Mouse (Mus musculus): ENCODE data around the gene Gm14214.

Gm14214 gene

GRCm38 (mm10) chr2:154774032-154774431 lies 4.2 kb upstream of the Gm14214 start:
- DNase-seq (ENCODE audit: low spot score): no peak

DNA sequence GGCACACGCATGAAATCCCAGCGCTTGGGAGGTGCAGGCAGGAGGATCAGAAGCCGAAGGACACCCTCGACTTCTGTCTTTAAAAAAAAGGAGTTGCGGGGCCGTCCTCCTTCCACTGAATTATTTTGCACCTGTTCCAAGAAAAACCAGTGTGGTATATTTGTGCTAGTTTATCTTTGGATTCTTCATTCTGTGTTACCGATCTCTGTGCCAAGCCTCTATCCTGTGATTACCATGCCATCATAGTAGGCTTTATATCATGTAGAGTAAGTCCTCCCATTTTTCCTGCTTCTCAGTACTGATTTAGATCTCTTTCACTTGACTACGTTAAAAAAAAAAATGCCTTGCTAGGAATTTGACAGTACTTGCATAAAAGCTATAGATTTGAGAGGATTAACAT lies 1.8 kb upstream of the Gm14214 start:
- DNase-seq (ENCODE audit: low spot score): no peak

GRCm38 (mm10) chr2:154767051-154767450 lies 2.8 kb downstream of the Gm14214 start:
- DNase-seq (ENCODE audit: low spot score): no peak

DNA sequence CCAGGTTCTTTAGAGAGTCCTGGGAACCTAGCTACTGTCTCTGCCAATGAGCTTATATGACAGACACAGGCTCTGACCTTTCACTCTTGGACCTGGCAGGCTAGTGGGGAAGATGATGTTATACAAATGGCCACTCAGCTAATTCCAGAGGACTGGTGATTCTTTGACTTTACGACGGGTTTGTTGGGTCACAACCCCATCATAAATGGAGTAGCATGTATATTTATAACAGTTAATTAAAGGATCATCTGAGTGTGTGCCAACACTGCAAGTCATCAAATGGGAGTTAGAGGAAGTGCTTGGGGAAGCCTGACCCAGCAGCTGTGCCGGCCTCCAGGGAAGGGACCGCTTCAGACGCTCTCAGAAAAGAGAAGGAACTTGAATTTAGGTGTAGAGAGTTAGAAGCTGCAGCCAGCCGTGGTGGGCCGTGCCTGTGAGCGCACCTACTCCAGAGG lies 4.2 kb downstream of the Gm14214 start:
- no peak for DNase-seq (ENCODE audit: low spot score)

GRCm38 (mm10) chr2:154764828-154765497 lies 4.9 kb downstream of the Gm14214 start:
- no peak for DNase-seq (ENCODE audit: low spot score)

GRCm38 (mm10) chr2:154763226-154763625 lies 6.6 kb downstream of the Gm14214 start:
- no peak for DNase-seq (ENCODE audit: low spot score)

GRCm38 (mm10) chr2:154758454-154758853 lies 11.4 kb downstream of the Gm14214 start:
- DNase-seq (ENCODE audit: low spot score): no peak

- no peak for DNase-seq (ENCODE audit: low spot score)
Observed at GRCm38 (mm10) chr2:154757691-154758090, 12.1 kb downstream of the Gm14214 start.

- no peak for DNase-seq (ENCODE audit: low spot score)
Observed at GRCm38 (mm10) chr2:154755791-154756190, 14.0 kb downstream of the Gm14214 start.

- no peak for DNase-seq (ENCODE audit: low spot score)
Observed at GRCm38 (mm10) chr2:154754068-154754560, 15.7 kb downstream of the Gm14214 start.

GRCm38 (mm10) chr2:154751924-154752323 lies 17.9 kb downstream of the Gm14214 start:
- no peak for DNase-seq (ENCODE audit: low spot score)

DNA sequence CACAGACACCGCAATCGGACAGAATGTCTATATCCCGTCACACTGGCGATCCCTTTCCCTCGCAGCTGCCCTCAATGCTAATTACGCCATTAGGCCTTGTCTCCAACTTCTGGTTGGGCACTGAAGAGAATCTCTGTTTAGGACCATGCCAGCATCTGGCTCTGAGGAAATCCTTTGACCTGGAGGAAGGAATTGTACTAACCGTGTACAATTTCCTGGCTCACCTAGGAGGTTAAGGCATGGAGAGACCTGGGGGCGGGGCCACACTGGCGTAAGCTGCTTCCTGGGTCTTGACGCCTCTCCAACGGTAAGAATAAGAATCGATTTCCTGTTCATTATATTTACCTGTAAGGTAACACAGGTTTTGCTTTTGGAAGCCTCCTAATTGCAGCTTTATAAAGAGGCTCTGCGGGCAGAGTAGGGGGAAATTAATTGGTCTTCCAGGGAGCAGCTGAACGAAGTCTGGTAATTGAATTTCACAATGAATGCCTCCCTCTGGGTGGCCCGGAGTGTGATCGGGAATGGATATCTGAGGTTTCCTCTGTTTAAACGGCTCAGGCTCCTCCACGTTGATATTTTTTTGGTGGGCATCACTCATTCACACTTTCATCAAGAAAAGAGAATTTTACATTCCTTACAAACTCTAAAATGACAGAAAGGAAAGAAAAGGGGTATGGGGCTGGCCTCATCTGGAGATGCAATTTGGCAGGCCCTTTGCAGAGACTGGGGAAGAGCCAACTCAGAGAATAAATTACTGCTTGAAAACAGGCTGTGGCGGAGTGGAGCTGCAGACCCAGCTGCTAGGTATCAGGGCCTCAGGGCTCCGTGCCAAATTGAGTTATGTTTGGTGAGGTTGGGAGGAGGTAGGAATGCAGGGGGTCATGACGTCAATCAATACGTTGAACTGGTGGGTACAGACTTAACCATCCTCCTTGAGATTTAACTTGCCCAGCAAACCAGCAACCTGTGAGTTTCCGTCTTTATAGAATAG lies 20.5 kb downstream of the Gm14214 start:
- no peak for DNase-seq (ENCODE audit: low spot score)

DNA sequence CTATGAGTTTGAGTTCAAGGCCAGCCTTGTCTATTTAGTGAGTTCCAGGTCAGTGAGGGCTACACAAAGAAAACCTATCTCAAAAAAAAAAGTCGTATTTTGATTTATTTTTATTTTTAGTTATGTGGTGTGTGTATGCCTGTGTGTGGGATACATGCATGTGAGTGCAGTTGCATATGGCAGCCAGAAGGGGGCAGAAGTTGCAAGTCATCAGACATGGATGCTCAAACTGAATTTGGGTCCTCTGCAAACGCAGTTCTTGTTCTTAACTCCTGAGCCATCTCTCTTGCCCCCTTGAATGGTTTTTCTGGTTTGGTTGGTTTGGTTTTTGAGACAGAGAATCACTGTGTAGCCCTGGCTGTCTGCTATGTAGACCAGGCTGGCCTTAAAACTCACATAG lies 21.4 kb downstream of the Gm14214 start:
- no peak for DNase-seq (ENCODE audit: low spot score)

GRCm38 (mm10) chr2:154743915-154744314 lies 25.9 kb downstream of the Gm14214 start:
- DNase-seq (ENCODE audit: low spot score): no peak

DNA sequence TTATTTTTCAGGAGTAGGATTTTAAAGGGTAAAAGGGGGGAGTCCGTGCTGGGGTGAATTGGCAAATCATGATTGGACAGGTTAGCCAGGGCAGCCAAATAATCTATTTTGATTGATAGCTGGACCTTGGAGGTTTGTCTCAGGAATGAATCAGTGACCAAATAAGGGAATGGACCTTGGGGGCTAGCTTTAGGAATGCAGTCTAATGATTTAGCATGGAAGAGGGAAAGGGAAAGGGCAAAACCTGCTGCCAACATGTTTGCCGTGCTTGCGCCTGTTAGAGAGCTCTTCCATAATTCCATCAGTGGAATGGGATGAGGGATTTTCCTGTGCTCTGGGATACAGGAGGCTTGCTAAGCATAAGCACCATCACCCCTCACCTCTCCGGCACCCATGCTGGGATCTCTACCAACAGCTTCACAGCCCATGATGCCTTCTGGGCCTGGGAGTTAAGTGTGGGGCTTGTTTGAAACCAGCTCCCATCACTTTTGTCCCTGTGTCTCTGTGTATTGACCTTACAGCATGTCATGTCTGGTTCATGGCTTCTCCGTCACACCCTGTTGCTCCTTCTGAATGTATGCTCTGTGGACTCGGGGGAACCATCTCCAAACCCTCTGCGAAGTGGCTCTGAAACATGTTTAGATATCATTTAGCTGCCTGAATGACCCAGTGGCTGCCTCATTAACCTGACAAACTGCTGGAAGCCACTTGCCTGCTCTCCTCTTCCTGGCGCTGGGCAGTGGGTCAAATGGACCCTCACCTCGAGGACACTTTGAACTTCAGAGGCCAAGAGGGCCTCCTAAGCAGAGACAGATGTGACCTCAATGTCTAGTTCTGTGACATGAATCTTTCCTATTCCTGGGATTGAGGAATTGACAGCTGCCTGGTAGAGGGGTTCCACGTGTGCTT lies 26.7 kb downstream of the Gm14214 start:
- DNase-seq (ENCODE audit: low spot score): no peak

GRCm38 (mm10) chr2:154738621-154739020 lies 31.2 kb downstream of the Gm14214 start:
- DNase-seq (ENCODE audit: low spot score): no peak

GRCm38 (mm10) chr2:154735986-154736385 lies 33.8 kb downstream of the Gm14214 start:
- no peak for DNase-seq (ENCODE audit: low spot score)

- DNase-seq (ENCODE audit: low spot score): no peak
Observed at GRCm38 (mm10) chr2:154735416-154735815, 34.4 kb downstream of the Gm14214 start.

GRCm38 (mm10) chr2:154734977-154735376 lies 34.9 kb downstream of the Gm14214 start:
- no peak for DNase-seq (ENCODE audit: low spot score)

DNA sequence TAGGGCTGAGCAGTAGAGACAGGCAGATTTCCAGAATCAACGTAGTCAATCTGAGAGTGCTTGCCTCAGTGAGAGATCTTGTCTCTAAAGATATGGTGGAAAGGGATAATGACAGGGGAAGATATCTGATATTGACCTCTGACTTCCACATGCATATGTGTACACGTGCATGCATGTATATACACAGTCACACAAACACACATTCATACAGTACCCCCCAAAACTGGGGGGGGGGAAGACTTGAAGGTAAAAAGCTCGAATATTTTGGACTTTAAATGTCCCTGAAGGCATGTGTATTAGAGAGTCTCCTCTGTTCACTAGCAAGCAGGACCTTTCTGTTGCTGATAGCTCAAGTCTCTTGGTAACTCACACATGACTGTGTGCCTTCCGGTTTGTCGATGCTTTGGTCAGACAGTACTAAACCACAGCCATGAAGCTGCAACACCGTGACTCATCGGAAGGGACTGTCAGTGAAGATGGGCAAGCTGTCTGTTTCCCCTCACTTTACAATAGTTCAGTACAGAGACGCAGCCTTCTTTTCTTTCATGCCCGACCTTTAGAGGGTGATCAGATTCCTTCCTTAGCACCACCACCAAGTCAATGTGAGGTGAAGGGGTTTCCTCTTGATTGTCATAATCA lies 37.2 kb downstream of the Gm14214 start:
- DNase-seq (ENCODE audit: low spot score): no peak

- DNase-seq (ENCODE audit: low spot score): no peak
Observed at GRCm38 (mm10) chr2:154731916-154732315, 37.9 kb downstream of the Gm14214 start.

All from urinary bladder, postnatal 10 days (tissue).